Mouse (Mus musculus): ENCODE measurements around the gene Ankrd6.

DNA sequence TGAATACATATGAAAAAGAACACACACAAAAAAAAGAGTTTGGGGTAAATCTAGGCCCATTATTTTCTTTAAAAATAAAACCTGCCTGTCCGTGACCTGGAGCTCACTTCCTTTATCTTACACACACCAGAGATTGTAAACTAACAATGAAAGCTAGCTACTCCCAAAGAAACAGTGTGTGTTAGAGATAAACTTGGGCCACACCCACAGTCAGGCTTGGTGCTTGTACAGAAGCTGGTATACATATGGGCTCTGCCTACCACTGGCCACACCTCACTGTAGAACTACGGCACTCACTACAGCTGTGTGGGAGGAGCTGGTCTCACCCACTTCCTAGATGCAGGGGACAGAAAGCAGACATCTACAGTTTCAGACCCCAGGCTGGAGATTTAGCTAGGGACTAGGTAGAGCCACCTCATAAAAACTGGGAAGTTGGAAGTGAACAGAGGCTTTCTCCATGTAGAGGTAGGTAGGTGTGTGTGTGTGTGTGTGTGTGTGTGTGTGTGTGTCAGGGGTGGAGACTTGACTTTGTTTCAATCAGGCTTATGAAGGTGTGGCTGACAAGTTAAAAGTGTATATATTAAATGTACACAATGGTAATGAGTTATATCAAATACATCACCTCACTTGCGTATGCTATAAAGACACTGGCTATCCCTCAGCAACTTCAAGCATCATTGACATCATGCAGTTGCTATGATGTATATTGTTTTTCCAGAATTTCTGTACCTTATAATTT is 41.2 kb downstream of the Ankrd6 start:
- TF ChIP-seq POLR2AphosphoS2 (IDR thresholded peaks at IDR 0.05; ENCODE audit: low read length) (no peak), NELFE (IDR thresholded peaks at IDR 0.05; ENCODE audit: low read depth, low read length) (no peak), ZC3H11A (IDR thresholded peaks at IDR 0.05; ENCODE audit: low read depth, low read length) (no peak), ZNF384 (IDR thresholded peaks at IDR 0.05; ENCODE audit: low read depth, low read length) (no peak), POLR2A (IDR thresholded peaks at IDR 0.05; ENCODE audit: control insufficient read depth in 1 of 2, insufficient read depth in 1 of 2, low read depth in 1 of 2, low read length in 2 of 2, poor library complexity in 1 of 2) (no peak), MAX (IDR thresholded peaks at IDR 0.05; ENCODE audit: low read length) (no peak), CTCF (IDR thresholded peaks at IDR 0.05 in 2 of 3, conservative IDR thresholded peaks at IDR 0.05 in 1 of 3; ENCODE audit: control insufficient read depth in 1 of 3, insufficient read depth in 1 of 3, low read depth in 2 of 3, low read length in 3 of 3, poor library complexity in 1 of 3, severe bottlenecking in 1 of 3) (no peak), CHD2 (IDR thresholded peaks at IDR 0.05; ENCODE audit: low read length) (no peak), MAFK (IDR thresholded peaks at IDR 0.05; ENCODE audit: borderline replicate concordance, low read depth, low read length) (no peak)
